Mouse (Mus musculus): Measurements from ENCODE around the gene Vhl.

The Vhl gene

GRCm38 (mm10) chr6:113623941-113624751, at the start of gene Vhl:
Gene Vhl, plus strand, starts transcription at chr6:113623959.
- DNase-seq (ENCODE audit: low read depth, low spot score): peak; percentile 89

GRCm38 (mm10) chr6:113576044-113576443, 47.7 kb upstream of the Vhl start:
- no peak for DNase-seq (ENCODE audit: low read depth, low spot score)

- no peak for DNase-seq (ENCODE audit: low read depth, low spot score)
Observed at GRCm38 (mm10) chr6:113579306-113579705, 44.5 kb upstream of the Vhl start.

- no peak for DNase-seq (ENCODE audit: low read depth, low spot score)
Observed at GRCm38 (mm10) chr6:113583023-113583422, 40.7 kb upstream of the Vhl start.

GRCm38 (mm10) chr6:113585065-113585464, 38.7 kb upstream of the Vhl start:
- DNase-seq (ENCODE audit: low read depth, low spot score): no peak

GRCm38 (mm10) chr6:113586466-113587183, 37.1 kb upstream of the Vhl start:
- DNase-seq (ENCODE audit: low read depth, low spot score): no peak

- no peak for DNase-seq (ENCODE audit: low read depth, low spot score)
Observed at GRCm38 (mm10) chr6:113592637-113593036, 31.1 kb upstream of the Vhl start.

GRCm38 (mm10) chr6:113597945-113598344, 25.8 kb upstream of the Vhl start:
- DNase-seq (ENCODE audit: low read depth, low spot score): no peak

- DNase-seq (ENCODE audit: low read depth, low spot score): no peak
Observed at GRCm38 (mm10) chr6:113599833-113600232, 23.9 kb upstream of the Vhl start.

- DNase-seq (ENCODE audit: low read depth, low spot score): no peak
Observed at GRCm38 (mm10) chr6:113600543-113601139, 23.1 kb upstream of the Vhl start, which contains the start of gene Fancd2os. Gene Fancd2os, minus strand, starts transcription at chr6:113600715.

- peak; percentile 8 for DNase-seq (ENCODE audit: low read depth, low spot score)
Observed at GRCm38 (mm10) chr6:113602821-113603220, 20.9 kb upstream of the Vhl start.

- DNase-seq (ENCODE audit: low read depth, low spot score): no peak
Observed at GRCm38 (mm10) chr6:113603993-113604392, 19.8 kb upstream of the Vhl start.

GRCm38 (mm10) chr6:113604432-113605223, 19.1 kb upstream of the Vhl start, which contains the start of gene Brk1:
Gene Brk1, plus strand, starts transcription at chr6:113604772.
- DNase-seq (ENCODE audit: low read depth, low spot score): peak; percentile 94

GRCm38 (mm10) chr6:113605224-113605545, 18.6 kb upstream of the Vhl start:
- DNase-seq (ENCODE audit: low read depth, low spot score): no peak

GRCm38 (mm10) chr6:113608871-113609270, 14.9 kb upstream of the Vhl start:
- DNase-seq (ENCODE audit: low read depth, low spot score): no peak

- no peak for DNase-seq (ENCODE audit: low read depth, low spot score)
Observed at GRCm38 (mm10) chr6:113609293-113609692, 14.5 kb upstream of the Vhl start.

GRCm38 (mm10) chr6:113612258-113612969, 11.3 kb upstream of the Vhl start:
- peak; percentile 16 for DNase-seq (ENCODE audit: low read depth, low spot score)

- no peak for DNase-seq (ENCODE audit: low read depth, low spot score)
Observed at GRCm38 (mm10) chr6:113614152-113614551, 9.6 kb upstream of the Vhl start.

- DNase-seq (ENCODE audit: low read depth, low spot score): no peak
Observed at GRCm38 (mm10) chr6:113614997-113615396, 8.8 kb upstream of the Vhl start.

GRCm38 (mm10) chr6:113615489-113615888, 8.3 kb upstream of the Vhl start:
- DNase-seq (ENCODE audit: low read depth, low spot score): no peak

GRCm38 (mm10) chr6:113623386-113623785, 373 bp upstream of the Vhl start:
- DNase-seq (ENCODE audit: low read depth, low spot score): no peak
